Mouse (Mus musculus): ENCODE measurements around the gene B4galt3. TPM values are rescaled to one million over a fixed set of nuclear protein-coding genes. Genes with fewer than 3 reads are reported as not detected.

B4galt3 gene
- total and polyA plus RNA-seq, 3 experiments, result 16.8 to 33.1 TPM; not detected in 1

- peaks cover 3 to 17% of the 10 kb centered on the region in 2 experiments; a peak in 3 of 4 replicates for H3K36me3 ChIP-seq (ENCODE audit: control insufficient read depth in 1 of 2, insufficient read depth in 2 of 2, low read length in 2 of 2)
- DNase-seq (ENCODE audit: low read depth, low spot score), result no peak
- H3K4me3 ChIP-seq (ENCODE audit: control insufficient read depth in 1 of 2, insufficient read depth in 1 of 2, low read depth in 2 of 2, low read length in 2 of 2), result no peak overlapping the region
- H3K4me1 ChIP-seq (ENCODE audit: control insufficient read depth in 1 of 2, insufficient read depth in 2 of 2, low read length in 2 of 2), result peaks cover 0 to 10% of the 10 kb centered on the region in 2 experiments; a peak in 2 of 4 replicates
- no peak overlapping the region for H3K27ac ChIP-seq (ENCODE audit: control insufficient read depth, low read depth, low read length)
- H3K27me3 ChIP-seq (ENCODE audit: control insufficient read depth in 1 of 2, insufficient read depth in 2 of 2, low read length in 2 of 2), result no peaks in the 10 kb centered on the region
- H3K79me2 ChIP-seq (ENCODE audit: control insufficient read depth, insufficient read depth, low read length, poor library complexity), result no peaks in the 10 kb centered on the region
- TF ChIP-seq SIN3A (IDR thresholded peaks at IDR 0.05; ENCODE audit: low read length) (no peak), EP300 (IDR thresholded peaks at IDR 0.05; ENCODE audit: low read depth in 1 of 2, low read length in 2 of 2) (no peak), POLR2A (IDR thresholded peaks at IDR 0.05; ENCODE audit: control insufficient read depth in 1 of 2, insufficient read depth in 1 of 2, low read depth in 1 of 2, low read length in 2 of 2, poor library complexity in 1 of 2) (no peak), TAL1 (IDR thresholded peaks at IDR 0.05; ENCODE audit: low read length) (no peak), CTCF (IDR thresholded peaks at IDR 0.05 in 2 of 3, conservative IDR thresholded peaks at IDR 0.05 in 1 of 3; ENCODE audit: control insufficient read depth in 1 of 3, insufficient read depth in 1 of 3, low read depth in 2 of 3, low read length in 3 of 3, poor library complexity in 1 of 3, severe bottlenecking in 1 of 3) (no peak), MAFK (IDR thresholded peaks at IDR 0.05; ENCODE audit: borderline replicate concordance, low read depth, low read length) (no peak), ELF1 (IDR thresholded peaks at IDR 0.05; ENCODE audit: low read depth, low read length) (no peak), RAD21 (IDR thresholded peaks at IDR 0.05; ENCODE audit: low read depth, low read length) (no peak)
- no peaks in the 10 kb centered on the region for H3K9me3 ChIP-seq (replicated peaks; ENCODE audit: insufficient read depth, low read length)
- no peak overlapping the region for H3K9ac ChIP-seq (ENCODE audit: control insufficient read depth, low read depth, low read length, poor library complexity, severe bottlenecking)
Measured at GRCm38 (mm10) chr1:171231844-171232243, 38.3 kb upstream of the B4galt3 start.

GRCm38 (mm10) chr1:171232348-171232747 is 37.8 kb upstream of the B4galt3 start:
- H3K9ac ChIP-seq (ENCODE audit: control insufficient read depth, low read depth, low read length, poor library complexity, severe bottlenecking), result no peak overlapping the region
- H3K79me2 ChIP-seq (ENCODE audit: control insufficient read depth, insufficient read depth, low read length, poor library complexity), result no peaks in the 10 kb centered on the region
- DNase-seq (ENCODE audit: low read depth, low spot score), result no peak
- no peaks in the 10 kb centered on the region for H3K27me3 ChIP-seq (ENCODE audit: control insufficient read depth in 1 of 2, insufficient read depth in 2 of 2, low read length in 2 of 2)
- peaks cover 3 to 17% of the 10 kb centered on the region in 2 experiments; a peak in 3 of 4 replicates for H3K36me3 ChIP-seq (ENCODE audit: control insufficient read depth in 1 of 2, insufficient read depth in 2 of 2, low read length in 2 of 2)
- TF ChIP-seq KAT2A (conservative IDR thresholded peaks at IDR 0.05; ENCODE audit: low read depth, low read length), result no peak
- no peak for TF ChIP-seq TBP (IDR thresholded peaks at IDR 0.05; ENCODE audit: low read depth, low read length)
- TF ChIP-seq TCF12 (IDR thresholded peaks at IDR 0.05; ENCODE audit: low read depth, low read length), result no peak
- TF ChIP-seq NELFE (IDR thresholded peaks at IDR 0.05; ENCODE audit: low read depth, low read length), result no peak
- TF ChIP-seq RCOR1 (IDR thresholded peaks at IDR 0.05; ENCODE audit: low read depth, low read length), result no peak
- TF ChIP-seq EP300 (IDR thresholded peaks at IDR 0.05; ENCODE audit: low read depth in 1 of 2, low read length in 2 of 2), result no peak
- no peaks in the 10 kb centered on the region for H3K9me3 ChIP-seq (replicated peaks; ENCODE audit: insufficient read depth, low read length)
- no peak overlapping the region for H3K4me3 ChIP-seq (ENCODE audit: control insufficient read depth in 1 of 2, insufficient read depth in 1 of 2, low read depth in 2 of 2, low read length in 2 of 2)
- H3K27ac ChIP-seq (ENCODE audit: control insufficient read depth, low read depth, low read length), result no peak overlapping the region
- peaks cover 0 to 10% of the 10 kb centered on the region in 2 experiments; a peak in 2 of 4 replicates for H3K4me1 ChIP-seq (ENCODE audit: control insufficient read depth in 1 of 2, insufficient read depth in 2 of 2, low read length in 2 of 2)
